Comparison of ENCODE assay signal across 28 mouse cellular contexts in the genomic region with DNA sequence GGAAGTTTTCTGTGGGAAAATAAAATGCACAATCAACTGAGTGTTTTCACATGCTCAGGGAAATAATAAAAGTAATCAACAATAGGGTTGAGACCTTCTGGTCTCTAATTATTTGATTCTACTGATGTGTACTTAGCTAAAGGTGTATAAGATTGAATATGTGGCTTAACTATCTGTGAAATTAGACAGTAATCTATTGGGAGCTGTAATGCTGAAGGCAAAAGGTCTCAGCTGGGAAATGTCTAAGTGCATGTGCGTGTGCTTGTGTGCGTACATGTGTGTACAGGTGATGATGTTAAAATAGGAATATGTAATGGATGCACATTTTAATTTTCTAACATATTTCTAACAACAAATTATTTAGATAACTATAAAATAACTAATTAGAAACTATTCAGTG.
"Had no signal": no experiment of that assay in that cellular context is flagged by ENCODE, and none has a peak within 500 bp of the region (broad histone marks: within the 10 kb centered on the region; RNA-seq: fewer than 3 reads in every experiment).

No protein-coding gene starts in this region.

- H3K27ac ChIP-seq: embryonic facial prominence, embryonic 10.5 days; embryonic facial prominence, embryonic 12.5 days; embryonic facial prominence, embryonic 13.5 days; embryonic facial prominence, embryonic 15.5 days; forebrain, embryonic 10.5 days; forebrain, embryonic 12.5 days; forebrain, embryonic 13.5 days; forebrain, embryonic 15.5 days; gastrocnemius, adult 2 months; heart, adult 2 months had no signal

- H3K36me3 ChIP-seq: embryonic facial prominence, embryonic 10.5 days; embryonic facial prominence, embryonic 12.5 days; embryonic facial prominence, embryonic 13.5 days; embryonic facial prominence, embryonic 15.5 days; forebrain, embryonic 10.5 days; forebrain, embryonic 12.5 days; forebrain, embryonic 15.5 days had no signal

- DNase-seq: cerebellum, adult 8-10 months; cerebellum, adult 9-10 months; cerebellum, adult 9-11 months; cerebellum, postnatal 10 days; cerebellum, postnatal 14 days; cerebellum, postnatal 25 days; cerebellum, postnatal 36 days; embryo, embryonic 11 days; forebrain, postnatal 0 days; gastrocnemius, adult 2 months; gastrocnemius, postnatal 10 days; gastrocnemius, postnatal 14 days; gastrocnemius, postnatal 25 days; gastrocnemius, postnatal 36 days; heart, adult 11 months; heart, adult 18-20 months; heart, adult 2 months had no signal

- H3K9me3 ChIP-seq: embryonic facial prominence, embryonic 10.5 days; embryonic facial prominence, embryonic 12.5 days; embryonic facial prominence, embryonic 13.5 days; embryonic facial prominence, embryonic 15.5 days; forebrain, embryonic 10.5 days; forebrain, embryonic 12.5 days; forebrain, embryonic 13.5 days; forebrain, embryonic 15.5 days had no signal

- H3K9ac ChIP-seq: embryonic facial prominence, embryonic 12.5 days; embryonic facial prominence, embryonic 13.5 days; embryonic facial prominence, embryonic 15.5 days; forebrain, embryonic 12.5 days; forebrain, embryonic 13.5 days; forebrain, embryonic 15.5 days; forebrain, postnatal 0 days had no signal

- H3K4me3 ChIP-seq: embryonic facial prominence, embryonic 10.5 days; embryonic facial prominence, embryonic 12.5 days; embryonic facial prominence, embryonic 13.5 days; embryonic facial prominence, embryonic 15.5 days; erythroblast, embryonic 14.5 days; forebrain, embryonic 10.5 days; forebrain, embryonic 12.5 days; forebrain, embryonic 13.5 days; forebrain, embryonic 15.5 days; gastrocnemius, adult 2 months; heart, adult 2 months had no signal

- H3K4me1 ChIP-seq: embryonic facial prominence, embryonic 10.5 days; embryonic facial prominence, embryonic 12.5 days; embryonic facial prominence, embryonic 13.5 days; embryonic facial prominence, embryonic 15.5 days; forebrain, embryonic 13.5 days; forebrain, embryonic 15.5 days had no signal

- H3K27me3 ChIP-seq: embryonic facial prominence, embryonic 12.5 days; embryonic facial prominence, embryonic 13.5 days; embryonic facial prominence, embryonic 15.5 days; forebrain, embryonic 12.5 days; forebrain, embryonic 13.5 days; forebrain, embryonic 15.5 days had no signal

- ATAC-seq: forebrain, embryonic 13.5 days; forebrain, embryonic 14.5 days; forebrain, embryonic 15.5 days; forebrain, embryonic 16.5 days; forebrain, postnatal 0 days had no signal

- H3K4me2 ChIP-seq: embryonic facial prominence, embryonic 12.5 days; embryonic facial prominence, embryonic 13.5 days; embryonic facial prominence, embryonic 15.5 days; forebrain, embryonic 12.5 days; forebrain, embryonic 13.5 days; forebrain, embryonic 15.5 days had no signal
